In the genomic region with DNA sequence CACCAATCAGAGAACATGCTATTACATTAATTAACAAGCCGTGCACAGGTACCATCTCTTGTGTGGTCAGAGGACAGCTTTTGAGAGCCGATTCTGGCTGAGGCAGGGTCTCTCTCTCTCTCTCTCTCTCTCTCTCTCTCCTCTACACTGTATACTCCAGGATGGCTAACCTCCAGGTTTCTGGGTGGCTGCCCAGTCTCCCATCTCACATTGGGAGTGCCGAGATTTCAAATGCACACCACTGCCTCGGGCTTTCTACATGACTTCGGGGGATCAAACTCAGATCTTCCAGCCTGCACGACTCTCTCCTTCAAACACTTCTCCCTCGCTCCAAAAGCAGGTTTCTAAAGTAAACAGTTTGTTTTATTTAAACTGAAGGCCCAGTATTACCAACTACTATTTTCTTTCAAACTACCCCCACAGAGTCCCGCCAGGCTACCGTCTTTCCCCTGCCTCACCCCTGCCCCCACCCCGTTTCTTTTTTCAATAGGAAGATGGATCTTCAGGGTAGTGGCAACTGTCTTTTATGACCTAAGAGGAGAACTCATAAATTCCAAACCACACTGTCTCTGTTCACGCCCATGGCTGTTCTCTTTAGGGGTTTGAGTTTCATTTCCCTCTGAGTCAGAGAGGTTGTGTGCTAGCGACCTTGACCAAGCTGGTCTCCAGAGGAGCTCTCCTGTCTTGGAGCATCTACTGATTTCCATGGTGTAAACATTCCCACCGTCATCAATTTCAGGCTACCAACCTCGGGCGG, we compare ENCODE assay signal across 12 mouse cellular contexts.
"Had no signal": no experiment of that assay in that cellular context is flagged by ENCODE, and none has a peak within 500 bp of the region (broad histone marks: within the 10 kb centered on the region; RNA-seq: fewer than 3 reads in every experiment).

No protein-coding gene starts in this region.

- H3K4me1 ChIP-seq: liver, embryonic 12.5 days had no signal

- H3K4me3 ChIP-seq: left cerebral cortex, adult 2 months; limb, embryonic 15.5 days; liver, embryonic 12.5 days; midbrain, embryonic 12.5 days; neural tube, embryonic 15.5 days had no signal

- ATAC-seq: liver, embryonic 12.5 days; midbrain, embryonic 16.5 days had no signal

- DNase-seq: kidney, adult 2 months; kidney, postnatal 10 days; lung, postnatal 10 days; right cerebral cortex, adult 18-20 months; right cerebral cortex, postnatal 25 days; thymus, postnatal 36 days had no signal

- H3K36me3 ChIP-seq: limb, embryonic 15.5 days; liver, embryonic 12.5 days; midbrain, embryonic 12.5 days; neural tube, embryonic 15.5 days had no signal

- H3K27me3 ChIP-seq: limb, embryonic 15.5 days; liver, embryonic 12.5 days; midbrain, embryonic 12.5 days; neural tube, embryonic 15.5 days had no signal

- H3K4me2 ChIP-seq: limb, embryonic 15.5 days; liver, embryonic 12.5 days; midbrain, embryonic 12.5 days; neural tube, embryonic 15.5 days had no signal

- H3K9ac ChIP-seq: limb, embryonic 15.5 days; liver, embryonic 12.5 days; midbrain, embryonic 12.5 days; neural tube, embryonic 15.5 days had no signal

- H3K27ac ChIP-seq: left cerebral cortex, adult 2 months; liver, embryonic 12.5 days; midbrain, embryonic 12.5 days; neural tube, embryonic 15.5 days had no signal

- H3K9me3 ChIP-seq: limb, embryonic 15.5 days; liver, embryonic 12.5 days; midbrain, embryonic 12.5 days; neural tube, embryonic 15.5 days had no signal
